Mouse (Mus musculus) heart, postnatal 0 days (tissue): Measurements from ENCODE around the gene Tasp1.

ENCODE experiments used
- CTCF ChIP-seq: IDR thresholded peaks from 2 replicates; pipeline ENCODE4 v1.5.1; 2016; ENCODE audit warnings: antibody characterized with exemption, control low read depth, low read depth
- EP300 ChIP-seq: IDR thresholded peaks from 2 replicates; pipeline ENCODE4 v1.6.1; 2016; ENCODE audit warnings: antibody characterized with exemption, low read depth

DNA sequence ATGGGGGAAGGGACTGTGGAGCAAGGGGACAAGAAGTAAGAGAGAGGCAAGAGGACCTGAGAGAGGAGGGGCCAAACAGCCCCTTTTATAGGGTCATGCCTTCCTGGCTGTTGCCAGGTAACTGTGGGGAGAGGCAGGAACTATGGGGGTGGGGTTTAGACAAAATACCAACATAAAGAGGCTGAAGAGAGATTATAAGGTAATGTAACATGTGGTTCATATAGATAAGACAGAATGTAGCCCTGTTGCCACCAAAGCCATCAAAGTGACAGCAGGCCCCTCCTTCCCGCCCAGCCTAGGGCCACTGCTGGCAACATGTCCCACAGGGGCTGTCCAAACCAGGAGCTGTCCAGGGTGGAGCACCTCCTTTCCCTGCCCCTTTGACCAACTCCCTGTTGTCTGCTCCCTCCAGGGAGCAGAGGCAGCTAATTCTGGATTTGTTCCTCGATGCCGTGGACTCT, 30.6 kb upstream of the Tasp1 start:
- TF ChIP-seq CTCF = no peak
- TF ChIP-seq EP300 = no peak
